Mouse (Mus musculus) adrenal gland, adult 2 months (tissue): Measurements from ENCODE around the gene Mllt1. TPM values are rescaled to one million over a fixed set of nuclear protein-coding genes. Genes with fewer than 3 reads are reported as not detected.
"Not testable (repeated sequence)": the region's sequence is repeated elsewhere in the genome, so short reads cannot be mapped to it uniquely, and the experiment has no call there.

Experiments
- DNase-seq: peaks from one replicate; pipeline ENCODE4 v3.0.0; 2021
- polyA plus RNA-seq: library from polyadenylated mRNA; depleted of rRNA; stranded (reverse); fragments of >200 nt; gene quantifications from 2 replicates; pipeline ENCODE4 v1.2.3, GENCODE M21; 2012
- total RNA-seq, 2 experiments: library from RNA; stranded (reverse); gene quantifications; 2 replicates each; pipeline ENCODE4 v1.2.3; 2021

Gene Mllt1
- total and polyA plus RNA-seq, 3 experiments, result 32.9 to 55.0 (median 46.8) TPM

DNA sequence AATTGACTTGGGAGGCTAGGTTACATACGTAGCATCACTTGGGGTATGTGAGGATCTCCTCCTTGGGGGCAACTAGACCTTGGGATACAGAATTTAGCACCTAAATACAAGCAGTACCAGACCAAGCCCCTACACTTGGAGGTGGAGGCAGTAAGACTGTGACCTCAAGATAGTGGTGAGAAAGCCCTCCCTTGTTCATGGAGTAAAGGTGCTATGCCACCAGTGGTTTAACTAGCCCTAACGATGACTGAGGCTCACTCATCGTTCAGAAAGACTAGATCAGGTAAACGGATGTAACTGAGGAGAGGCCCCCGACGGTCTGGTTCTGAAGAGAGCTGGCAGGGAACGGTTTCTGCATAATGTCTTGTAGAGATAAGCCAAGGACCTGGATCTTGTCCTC lies 1.5 kb upstream of the Mllt1 start:
- DNase-seq, result no peak

DNA sequence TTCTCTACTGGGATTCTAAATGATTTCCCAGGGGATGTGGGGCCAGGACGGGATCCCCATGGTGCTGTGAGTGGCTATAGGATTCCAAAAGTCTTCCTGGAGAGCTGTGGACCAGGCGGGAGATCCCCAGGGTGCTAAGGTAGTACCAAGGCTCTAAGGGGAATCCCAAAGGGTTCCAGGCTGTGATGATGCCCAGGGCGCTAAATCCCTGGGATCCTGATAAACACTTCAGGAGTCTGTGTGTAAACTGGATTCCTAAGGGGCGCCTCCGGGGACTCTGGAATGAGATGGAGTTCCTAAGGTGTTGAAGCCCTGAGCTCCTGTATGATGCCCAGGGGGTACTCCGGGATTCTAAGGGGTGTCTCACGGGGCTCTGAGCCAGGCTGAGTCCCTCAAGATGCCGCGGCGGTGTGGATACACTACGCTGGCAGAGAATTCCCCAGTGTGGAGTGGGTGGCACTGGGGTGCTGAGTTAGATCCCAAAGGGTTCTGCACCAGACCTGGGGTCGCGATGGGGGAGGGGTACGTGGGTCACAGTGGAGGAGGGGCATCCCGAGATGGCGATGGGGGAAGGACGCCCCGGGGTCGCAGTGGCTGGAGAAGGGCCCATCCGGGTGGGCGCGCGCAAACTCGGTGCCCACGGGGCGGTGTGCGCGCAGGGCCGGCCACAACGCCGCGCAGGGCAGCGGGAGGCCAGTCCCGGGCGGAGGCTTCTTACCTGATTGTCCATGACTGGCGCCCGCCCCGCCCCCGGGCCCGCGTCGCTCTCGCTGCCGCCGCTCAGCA lies 477 bp downstream of the Mllt1 start:
- DNase-seq, result no peak

DNA sequence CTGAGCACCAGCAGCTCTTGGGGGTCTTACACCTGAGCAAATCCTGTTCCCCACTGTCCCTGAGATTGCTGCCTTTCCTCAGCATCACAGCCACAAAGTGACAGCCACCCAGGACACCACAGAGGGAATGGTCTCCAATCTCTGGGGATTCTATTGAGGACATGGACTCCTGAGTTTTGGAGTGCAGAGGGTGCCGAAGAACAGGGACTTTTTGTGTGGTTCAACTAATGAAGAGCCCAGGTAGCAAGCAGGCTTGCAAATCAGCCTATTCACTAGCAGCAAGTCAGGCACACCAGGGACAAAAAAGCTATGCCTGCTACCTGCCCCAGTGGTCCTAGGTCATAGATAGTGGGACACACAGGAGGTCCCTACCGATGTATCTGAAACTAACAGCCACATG lies 1.8 kb downstream of the Mllt1 start:
- DNase-seq, result no peak

DNA sequence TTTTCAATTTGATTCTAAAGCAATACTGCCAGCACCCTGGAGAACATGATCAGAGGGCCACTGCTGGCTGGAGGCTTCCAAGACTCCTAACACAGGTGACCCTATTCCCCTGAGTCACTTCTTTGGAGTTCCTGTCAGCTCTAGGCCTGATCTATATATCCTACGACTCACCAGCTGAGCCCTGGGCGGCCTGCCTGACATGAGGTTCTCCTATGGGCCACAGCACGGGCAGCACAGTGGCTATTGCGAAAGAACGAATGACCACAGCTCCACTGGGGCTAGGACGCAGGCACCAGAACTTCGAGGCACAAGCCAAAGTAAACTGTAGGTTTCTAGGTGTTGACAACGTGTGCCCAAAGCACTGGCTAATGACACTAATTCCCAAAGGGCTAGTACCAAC lies 5.2 kb downstream of the Mllt1 start:
- peak; percentile 41 for DNase-seq

DNA sequence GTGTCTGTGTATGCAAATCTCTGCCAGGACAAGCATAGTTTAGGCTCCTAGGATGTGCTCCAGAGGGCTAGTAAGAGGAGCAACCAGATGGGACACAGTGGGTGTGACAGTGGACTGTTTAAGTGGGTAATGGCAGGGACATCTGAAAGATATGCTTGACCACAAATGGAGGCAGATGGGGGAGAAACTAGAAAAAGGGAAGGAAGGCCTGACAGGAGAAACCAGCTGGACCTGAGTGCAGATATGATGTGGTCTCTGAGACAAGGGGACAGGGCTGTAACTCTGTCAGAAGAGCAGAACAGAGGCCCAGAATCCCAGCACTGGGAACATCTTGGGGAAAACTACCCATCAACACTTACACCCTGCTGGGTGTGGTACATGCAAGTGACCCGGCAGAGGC lies 5.7 kb downstream of the Mllt1 start:
- no peak for DNase-seq

DNA sequence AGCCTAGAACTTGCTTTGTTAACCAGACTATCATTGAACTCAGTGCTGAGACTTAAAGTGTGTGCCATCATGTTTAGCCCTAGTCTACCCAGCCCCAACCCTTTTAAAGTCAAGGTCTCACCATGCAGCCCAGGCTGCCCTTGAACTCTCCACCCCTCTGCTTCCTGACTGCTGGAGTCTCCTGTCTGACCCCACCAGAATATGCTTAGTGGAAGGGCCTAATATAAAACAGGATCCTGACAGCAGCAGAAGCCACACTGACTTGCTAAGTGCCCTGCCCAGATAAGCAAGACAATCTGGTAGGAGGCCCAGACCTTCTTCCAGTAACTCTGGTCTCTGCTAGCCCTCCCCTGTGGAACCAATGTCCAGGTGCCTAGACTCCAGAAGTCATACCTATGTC lies 6.1 kb downstream of the Mllt1 start:
- DNase-seq, result peak; percentile 46

DNA sequence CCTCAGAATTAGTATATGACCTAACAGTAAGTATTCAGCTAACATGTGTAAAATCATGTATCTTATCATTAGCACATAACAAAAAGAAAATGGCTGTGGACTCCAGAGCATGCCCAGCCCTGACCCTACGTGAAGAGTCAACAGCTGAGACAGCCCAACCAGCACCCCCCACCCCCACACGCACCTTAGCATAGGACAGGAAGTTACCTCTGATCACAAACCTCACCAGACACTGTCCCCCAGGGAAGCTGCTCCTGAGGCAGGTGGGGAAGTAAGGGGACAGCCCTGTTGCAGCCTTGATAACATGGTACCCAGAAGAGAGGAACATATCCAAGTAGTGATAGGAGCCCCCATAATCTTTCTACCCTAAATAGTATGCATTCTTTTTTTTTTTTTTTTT lies 9.2 kb downstream of the Mllt1 start:
- no peak for DNase-seq

DNA sequence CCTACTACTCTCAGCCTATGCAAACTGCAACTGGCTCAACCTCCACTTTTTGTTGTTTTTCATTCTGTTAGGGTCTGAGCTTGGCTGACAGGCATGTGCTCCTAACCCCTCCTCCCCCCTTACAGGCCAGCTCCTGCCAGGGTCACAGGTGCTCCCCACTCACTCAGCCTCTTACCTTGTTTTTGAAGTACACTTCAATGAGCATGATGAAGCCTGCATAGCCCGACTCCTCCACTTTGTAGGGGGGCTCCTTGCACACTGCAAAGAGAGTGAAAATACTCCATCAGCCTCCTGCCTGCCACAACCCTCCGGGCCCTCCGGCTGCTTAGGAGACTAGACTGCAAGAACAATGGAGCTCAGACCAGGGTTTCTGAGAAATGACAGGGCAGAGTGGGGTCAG lies 15.5 kb downstream of the Mllt1 start:
- no peak for DNase-seq

DNA sequence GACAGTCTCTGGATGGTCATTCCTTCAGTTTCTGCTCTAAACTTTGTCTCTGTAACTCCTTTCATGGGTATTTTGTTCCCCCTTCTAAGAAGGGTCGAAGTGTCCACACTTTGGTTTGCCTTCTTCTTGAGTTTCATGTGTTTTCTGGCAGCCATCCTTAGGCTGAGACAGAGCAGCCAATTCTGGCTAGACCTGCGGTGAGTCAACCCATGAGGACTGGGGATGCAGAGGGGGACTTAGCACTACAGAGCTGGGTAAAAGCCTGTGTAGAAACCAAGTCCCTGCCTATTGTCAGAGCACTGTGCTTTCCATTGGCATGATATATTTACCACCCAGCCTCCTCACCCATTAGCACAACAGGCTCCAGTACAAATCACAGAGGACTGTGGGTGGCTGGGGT lies 18.0 kb downstream of the Mllt1 start:
- DNase-seq, result no peak

DNA sequence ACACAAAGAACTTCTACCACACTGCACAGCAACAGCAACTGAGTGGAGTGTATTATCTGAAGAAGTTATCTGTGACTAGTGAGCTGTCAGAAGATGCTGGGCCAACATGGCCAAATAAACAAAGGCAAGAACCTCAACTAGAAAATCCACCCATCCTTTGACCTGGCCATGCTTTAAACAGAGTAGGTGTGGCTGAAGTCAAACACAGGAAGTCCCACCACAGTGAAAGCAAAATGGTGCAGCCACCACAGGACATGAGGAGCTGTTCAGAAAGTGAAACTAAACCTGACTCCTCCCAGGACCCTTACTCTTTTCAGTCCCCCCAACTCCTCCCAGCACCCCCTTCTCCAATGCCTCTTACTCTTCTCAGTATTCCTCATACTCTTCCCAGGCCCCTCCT lies 21.8 kb downstream of the Mllt1 start:
- DNase-seq, result no peak

DNA sequence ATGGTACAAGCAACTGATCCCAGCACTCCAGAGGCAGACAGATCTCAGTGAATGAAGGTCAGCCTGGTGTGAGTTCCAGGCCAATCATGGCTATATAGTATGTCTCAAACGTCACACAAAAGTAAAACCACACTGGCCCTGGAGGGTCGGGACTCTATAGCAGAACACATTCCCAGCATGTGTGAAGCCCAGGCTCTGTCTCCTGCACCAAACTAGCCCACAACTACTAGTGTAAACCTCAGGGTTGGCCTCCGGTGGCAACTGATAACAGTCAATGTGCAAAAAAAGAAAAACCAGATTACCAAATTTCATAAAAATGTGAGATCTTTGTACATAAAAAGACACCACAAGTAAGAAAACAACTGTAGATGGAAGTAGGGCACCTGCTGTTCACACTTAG lies 22.2 kb downstream of the Mllt1 start:
- no peak for DNase-seq

DNA sequence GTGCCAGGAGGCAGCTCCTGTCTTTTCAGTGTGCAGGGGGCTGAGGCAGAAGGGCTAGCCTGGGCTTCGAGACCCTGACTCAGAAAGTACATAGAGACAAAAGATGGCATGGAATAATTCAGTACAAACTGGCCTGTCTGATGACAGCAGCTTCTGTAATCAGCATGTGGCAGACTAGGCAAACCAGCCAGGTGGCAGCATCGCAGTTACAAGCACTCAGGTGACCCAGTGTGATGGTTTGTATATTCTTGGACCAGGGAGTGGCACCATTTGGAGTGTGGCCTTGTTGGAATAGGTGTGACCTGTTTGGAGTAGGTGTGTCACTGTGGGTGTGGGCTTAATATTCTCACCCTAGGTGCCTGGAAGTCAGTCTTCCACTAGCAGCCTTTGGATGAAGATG lies 25.5 kb downstream of the Mllt1 start:
- not testable (repeated sequence) for DNase-seq

DNA sequence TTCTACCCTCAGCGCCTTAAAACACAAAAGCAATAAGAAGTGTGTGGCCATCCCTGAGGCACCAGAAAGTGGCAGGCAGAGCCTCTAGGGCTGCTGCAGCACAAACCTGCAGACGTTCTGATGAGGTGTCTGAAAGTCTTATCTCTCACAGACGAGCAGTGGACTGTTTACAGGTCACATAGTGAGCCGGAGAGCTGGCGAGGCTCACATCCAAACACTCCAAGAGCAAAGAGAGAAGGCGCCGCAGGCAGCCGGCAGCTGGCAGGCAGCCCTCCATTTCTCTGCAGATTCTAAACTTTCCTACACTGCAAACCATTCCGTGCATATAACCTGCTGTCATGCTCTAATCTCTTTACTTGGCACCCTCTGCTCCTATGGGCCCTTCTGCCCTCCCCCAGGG lies 27.3 kb downstream of the Mllt1 start:
- DNase-seq, result no peak

DNA sequence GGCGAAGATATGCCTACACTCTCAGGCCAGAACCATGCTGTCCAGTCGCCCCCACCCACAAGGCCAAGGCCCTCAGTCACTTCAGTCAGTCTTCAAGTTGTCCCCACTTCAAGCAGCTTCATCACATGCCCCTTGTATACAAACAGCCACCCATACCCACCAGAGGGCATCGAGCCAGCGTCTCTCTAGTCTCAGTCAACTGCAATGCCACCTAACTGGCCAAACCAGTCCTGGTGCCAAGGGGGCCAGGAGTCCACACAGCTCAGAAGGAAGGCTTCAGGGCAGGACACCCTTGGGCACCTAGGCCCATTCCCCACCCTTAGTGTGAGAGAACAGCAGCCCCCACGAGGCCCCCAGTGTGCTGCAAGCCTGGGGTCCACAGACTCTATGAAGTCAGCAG lies 28.1 kb downstream of the Mllt1 start:
- no peak for DNase-seq

DNA sequence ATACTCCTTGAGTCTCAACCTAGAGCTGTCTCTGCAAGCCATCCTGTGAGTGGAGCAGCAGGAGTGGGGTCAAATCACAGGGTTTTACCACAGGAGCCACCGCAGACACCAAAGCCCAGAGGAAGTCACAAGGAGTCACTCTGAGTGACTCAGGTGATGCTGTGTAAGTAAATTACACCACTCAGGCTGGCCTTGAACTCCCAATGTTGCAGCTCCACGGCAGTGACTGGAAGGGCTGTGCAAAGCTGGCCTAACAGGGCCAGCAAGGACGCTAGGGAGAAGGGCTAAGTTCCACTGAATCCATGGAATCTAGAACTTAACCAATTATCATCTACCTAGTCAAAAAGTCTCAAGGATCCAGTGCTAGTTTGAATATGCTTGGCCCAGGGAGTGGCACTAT lies 29.0 kb downstream of the Mllt1 start:
- DNase-seq, result peak; percentile 54

DNA sequence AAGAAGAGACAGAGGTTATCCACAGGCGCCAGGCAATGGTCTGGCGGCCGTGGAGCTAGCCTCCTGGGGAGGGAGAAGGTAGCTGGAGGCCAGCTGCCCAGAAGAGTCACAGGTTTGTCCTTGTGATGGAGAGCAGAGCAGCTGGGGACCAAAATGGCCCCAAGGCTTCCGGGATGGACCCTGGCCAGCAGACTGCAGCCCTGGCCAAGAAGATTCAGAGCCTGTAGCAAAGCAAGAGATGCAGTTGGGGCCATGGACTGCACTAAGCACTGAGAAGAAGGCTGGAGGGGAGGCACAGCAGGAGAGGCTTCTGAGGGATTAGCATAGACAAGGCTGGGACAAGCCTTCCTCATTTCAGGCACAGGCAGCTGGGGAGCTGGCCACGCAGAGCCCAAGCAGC lies 32.5 kb downstream of the Mllt1 start:
- DNase-seq, result peak; percentile 63

DNA sequence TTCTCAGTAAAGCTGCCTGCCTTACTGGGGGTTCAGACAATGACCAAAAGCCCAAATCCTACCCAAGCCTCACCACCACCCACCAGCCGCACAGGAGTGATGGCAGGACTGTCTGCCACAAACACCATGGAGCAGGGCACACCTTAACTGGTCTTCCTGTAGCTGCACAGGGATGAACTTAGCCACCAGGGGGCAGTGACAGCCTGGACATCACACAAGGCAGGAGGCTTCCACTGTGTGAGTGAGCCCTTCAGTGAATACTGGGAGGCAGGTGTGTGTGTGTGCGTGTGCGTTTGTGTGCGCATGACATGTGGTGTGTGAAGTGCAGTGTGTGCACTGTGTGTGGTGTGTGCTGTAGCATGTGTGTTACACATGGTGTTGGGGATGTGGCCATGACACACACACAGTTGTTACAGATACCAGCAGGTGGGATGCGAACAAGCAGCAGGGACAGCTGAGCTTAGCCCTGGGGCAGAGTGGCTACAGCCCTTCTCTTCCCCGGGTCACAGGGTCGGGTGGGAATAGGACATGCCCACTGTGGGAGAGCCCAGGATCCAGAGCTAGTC lies 37.5 kb downstream of the Mllt1 start:
- DNase-seq, result peak; percentile 80

DNA sequence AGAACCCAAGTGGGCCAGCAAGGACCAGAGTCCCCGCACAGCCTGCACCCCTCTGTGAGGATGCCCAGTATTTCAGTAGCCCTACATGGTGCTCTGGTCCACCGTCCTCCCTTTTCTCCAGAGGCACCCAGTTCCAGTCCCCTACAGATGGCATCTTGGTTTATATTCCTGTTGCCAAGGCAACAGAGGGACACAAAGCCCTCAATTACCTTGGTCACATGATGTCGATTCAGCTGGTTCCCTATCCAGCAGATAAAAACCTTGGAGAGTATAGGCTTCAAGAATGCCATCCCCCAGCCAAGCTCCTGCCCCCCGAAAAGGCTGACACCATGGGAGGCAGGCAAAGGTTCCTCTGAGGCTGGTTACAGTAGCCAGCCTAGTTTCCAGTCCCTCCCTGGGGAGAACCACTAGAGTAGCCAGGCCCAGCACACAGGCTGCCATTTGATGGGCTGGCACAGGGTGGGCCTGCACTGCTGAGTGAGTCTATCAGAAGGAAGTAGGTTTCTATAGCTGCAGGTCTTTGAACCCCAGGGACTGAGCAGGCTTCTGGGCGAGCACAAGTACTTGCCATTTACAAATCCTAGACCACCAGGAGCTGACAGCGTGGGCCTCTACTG lies 38.6 kb downstream of the Mllt1 start:
- DNase-seq, result no peak

DNA sequence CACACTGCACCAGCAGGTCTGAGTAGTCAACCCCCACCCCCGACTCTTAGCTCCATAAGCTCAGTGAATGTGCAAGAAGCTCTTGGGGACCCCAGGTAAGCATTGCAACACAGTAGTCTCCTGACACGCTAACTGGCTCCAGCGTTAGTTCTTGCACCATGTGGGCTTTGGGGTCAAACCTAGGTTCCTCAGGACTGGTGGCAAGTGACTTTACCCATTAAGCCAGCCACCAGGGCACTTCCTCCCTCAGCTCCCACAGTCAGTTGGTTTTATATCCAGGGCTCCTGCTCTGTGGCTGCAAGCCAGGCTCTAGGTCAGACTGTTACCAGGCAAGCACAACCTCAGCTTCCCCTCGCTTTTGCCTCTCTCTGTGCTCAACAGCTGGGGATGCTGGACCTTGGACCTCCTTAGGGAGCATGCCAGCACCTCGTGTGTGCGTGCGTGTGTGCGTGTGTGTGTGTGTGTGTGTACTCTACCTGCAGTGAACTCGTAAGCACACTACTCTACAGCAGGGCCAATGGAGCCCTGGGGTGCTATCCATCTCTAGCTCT lies 39.8 kb downstream of the Mllt1 start:
- DNase-seq, result no peak

DNA sequence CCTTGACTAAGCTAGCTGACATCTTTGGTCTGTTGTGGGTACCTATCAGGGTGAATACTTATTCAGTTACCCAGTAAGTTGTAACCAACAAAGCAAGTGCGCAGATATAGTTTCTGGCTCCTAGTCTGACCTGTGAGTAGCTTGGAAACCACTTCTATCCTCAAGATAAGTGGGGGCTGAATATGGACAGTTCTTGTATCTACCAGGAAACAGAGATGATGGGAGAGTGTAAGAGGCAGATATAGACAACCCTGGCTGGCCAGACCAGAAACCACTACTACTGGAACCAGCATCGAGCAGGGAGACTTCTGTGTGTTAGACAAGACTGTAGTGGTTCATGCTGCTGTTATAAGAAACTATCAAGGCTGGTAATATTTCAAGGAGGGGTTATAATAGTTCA lies 45.2 kb downstream of the Mllt1 start:
- no peak for DNase-seq

DNA sequence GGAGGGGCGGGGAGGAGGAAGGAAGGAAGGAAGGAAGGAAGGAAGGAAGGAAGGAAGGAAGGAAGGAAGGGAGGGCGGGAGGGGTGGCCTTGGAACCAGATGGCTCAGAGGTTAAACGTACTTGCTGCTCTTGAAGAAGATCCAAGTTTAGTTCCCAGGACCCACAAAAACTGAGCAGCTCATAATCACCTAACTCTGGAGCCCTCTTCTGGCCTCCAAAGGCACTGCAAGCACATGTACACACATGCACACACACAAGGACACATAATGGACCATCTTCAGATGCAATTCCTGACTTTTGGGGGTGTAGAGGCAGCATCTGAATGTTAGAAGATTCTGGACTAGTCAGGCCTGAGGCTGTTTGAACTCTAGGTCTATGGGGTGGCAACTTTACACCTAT lies 47.2 kb downstream of the Mllt1 start:
- no peak for DNase-seq

DNA sequence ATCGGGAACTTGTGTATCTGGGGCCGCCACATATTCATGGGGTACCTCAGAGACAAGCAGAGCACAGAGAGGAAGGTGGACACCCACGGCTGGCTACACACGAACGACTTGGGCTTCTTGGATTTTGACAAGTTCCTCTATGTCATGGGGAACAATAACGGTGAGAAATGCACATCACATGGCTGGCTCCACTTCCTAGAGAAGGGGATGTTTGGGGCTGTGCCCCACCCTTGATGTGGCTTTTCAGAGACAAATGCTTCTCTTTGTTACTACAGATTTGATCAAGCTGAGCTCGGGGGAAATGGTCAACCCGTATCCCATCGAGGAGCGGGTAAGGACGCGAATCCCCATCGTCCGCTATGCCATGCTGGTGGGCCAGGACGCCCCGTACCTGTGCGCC lies 50.4 kb downstream of the Mllt1 start:
- no peak for DNase-seq

DNA sequence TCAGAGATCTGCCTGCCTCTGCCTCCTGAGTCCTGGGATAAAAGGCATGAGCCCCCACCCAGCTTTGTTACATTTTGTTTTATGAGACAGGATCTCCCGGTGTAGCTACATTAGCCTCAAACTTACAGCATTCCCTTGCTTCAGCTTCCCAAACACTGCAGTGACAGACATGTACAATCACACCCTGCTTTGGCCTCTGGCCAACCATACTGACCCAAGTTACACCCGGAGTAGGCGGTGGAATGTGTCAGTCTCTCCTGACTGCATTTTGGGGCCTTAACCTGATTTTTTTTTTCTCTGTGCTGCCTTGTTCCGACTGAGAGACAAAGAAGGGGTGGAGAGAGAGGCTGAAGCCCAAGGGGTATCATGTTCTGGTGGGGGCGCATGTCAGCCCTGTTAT lies 50.9 kb downstream of the Mllt1 start:
- no peak for DNase-seq

DNA sequence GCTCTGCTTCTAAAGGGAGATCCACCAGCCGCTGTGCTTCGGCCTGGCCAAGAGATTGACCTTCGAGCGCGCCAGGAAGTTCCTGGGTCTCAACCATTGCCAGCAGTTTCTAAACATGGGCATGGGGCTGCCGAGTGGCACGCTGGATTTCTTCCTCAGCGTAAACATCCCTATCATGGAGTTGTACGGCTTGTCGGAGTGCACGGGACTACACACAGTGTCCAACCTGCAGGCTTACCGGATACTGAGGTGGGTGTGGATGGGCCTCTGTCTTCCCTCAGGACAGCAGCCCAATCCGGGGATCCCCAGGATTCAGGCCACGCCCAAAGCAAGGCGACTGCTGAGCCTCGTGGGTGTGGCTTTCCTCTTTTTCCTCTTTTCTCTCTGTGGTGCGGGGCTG lies 51.6 kb downstream of the Mllt1 start:
- DNase-seq, result peak; percentile 71
